Mouse (Mus musculus): ENCODE measurements around the gene Prrt3.
A peak's percentile ranks its signal among the peaks of the same experiment; 100 is the strongest.

The Prrt3 gene

GRCm38 (mm10) chr6:113489410-113489809, 12.3 kb downstream of the Prrt3 start:
- no peak for DNase-seq (ENCODE audit: low read depth)

GRCm38 (mm10) chr6:113487125-113487576, 14.6 kb downstream of the Prrt3 start:
- DNase-seq (ENCODE audit: low read depth): peak; percentile 93

GRCm38 (mm10) chr6:113483729-113484128, 18.0 kb downstream of the Prrt3 start:
- DNase-seq (ENCODE audit: low read depth): no peak

GRCm38 (mm10) chr6:113483100-113483615, 18.6 kb downstream of the Prrt3 start, which contains the start of gene Creld1:
Creld1 (plus strand) TSS chr6:113483297.
- DNase-seq (ENCODE audit: low read depth): no peak

- no peak for DNase-seq (ENCODE audit: low read depth)
Observed at GRCm38 (mm10) chr6:113482477-113483099, 19.1 kb downstream of the Prrt3 start.

- DNase-seq (ENCODE audit: low read depth): peak; percentile 84
Observed at GRCm38 (mm10) chr6:113480555-113481373, 21.0 kb downstream of the Prrt3 start.

- no peak for DNase-seq (ENCODE audit: low read depth)
Observed at GRCm38 (mm10) chr6:113478906-113479305, 22.8 kb downstream of the Prrt3 start.

- no peak for DNase-seq (ENCODE audit: low read depth)
Observed at GRCm38 (mm10) chr6:113477353-113477752, 24.4 kb downstream of the Prrt3 start.

- DNase-seq (ENCODE audit: low read depth): no peak
Observed at GRCm38 (mm10) chr6:113473715-113474114, 28.0 kb downstream of the Prrt3 start.

GRCm38 (mm10) chr6:113473246-113473645, 28.5 kb downstream of the Prrt3 start:
- no peak for DNase-seq (ENCODE audit: low read depth)

- DNase-seq (ENCODE audit: low read depth): peak; percentile 58
Observed at GRCm38 (mm10) chr6:113472061-113472460, 29.7 kb downstream of the Prrt3 start.

- DNase-seq (ENCODE audit: low read depth): peak; percentile 91
Observed at GRCm38 (mm10) chr6:113471297-113471936, 30.3 kb downstream of the Prrt3 start, which contains the start of gene Il17rc. Il17rc (plus strand) TSS chr6:113471427.

- peak; percentile 72 for DNase-seq (ENCODE audit: low read depth)
Observed at GRCm38 (mm10) chr6:113469432-113469831, 32.3 kb downstream of the Prrt3 start.

GRCm38 (mm10) chr6:113469021-113469420, 32.7 kb downstream of the Prrt3 start:
- DNase-seq (ENCODE audit: low read depth): peak; percentile 86

GRCm38 (mm10) chr6:113468512-113468911, 33.2 kb downstream of the Prrt3 start:
- DNase-seq (ENCODE audit: low read depth): no peak

- DNase-seq (ENCODE audit: low read depth): peak; percentile 70
Observed at GRCm38 (mm10) chr6:113465602-113466001, 36.1 kb downstream of the Prrt3 start.

- DNase-seq (ENCODE audit: low read depth): no peak
Observed at GRCm38 (mm10) chr6:113464040-113464439, 37.7 kb downstream of the Prrt3 start.

GRCm38 (mm10) chr6:113458635-113459034, 43.1 kb downstream of the Prrt3 start:
- DNase-seq (ENCODE audit: low read depth): no peak

- no peak for DNase-seq (ENCODE audit: low read depth)
Observed at GRCm38 (mm10) chr6:113457952-113458534, 43.7 kb downstream of the Prrt3 start, which contains the start of gene Il17re. Il17re (plus strand) TSS chr6:113458484.

- no peak for DNase-seq (ENCODE audit: low read depth)
Observed at GRCm38 (mm10) chr6:113455007-113455406, 46.7 kb downstream of the Prrt3 start.

- peak; percentile 80 for DNase-seq (ENCODE audit: low read depth)
Observed at GRCm38 (mm10) chr6:113451839-113452238, 49.9 kb downstream of the Prrt3 start.

GRCm38 (mm10) chr6:113447639-113448038, 54.1 kb downstream of the Prrt3 start:
- DNase-seq (ENCODE audit: low read depth): no peak

Measured in NIH3T3 (cell line).